Comparison of ENCODE assay signal across 9 mouse cellular contexts in genomic region chr5:29293194-29293593, GRCm38 (mm10).
DNase-seq lines count a peak whose midpoint lies in the region; ATAC-seq and TF ChIP-seq lines count a peak whose summit lies in the region.
"Had no signal": no experiment of that assay in that cellular context is flagged by ENCODE, and none has a peak within 500 bp of the region (broad histone marks: within the 10 kb centered on the region; RNA-seq: fewer than 3 reads in every experiment).

No protein-coding gene starts in this region.

- intact Hi-C loops in gastrocnemius, postnatal 14 days (cut with DNase I; ENCODE audit: low total_unique reads) = loop anchor here (5.0 kb wide), 1 partner anchor 841 kb away; no protein-coding TSS in a partner anchor

- H3K4me2 ChIP-seq in hindbrain, embryonic 11.5 days (replicated peaks; ENCODE audit: low read depth, low read length) = no peak overlapping the region
- H3K4me2 ChIP-seq in hindbrain, embryonic 13.5 days = no peak overlapping the region
- no peak overlapping the region for H3K4me2 ChIP-seq in midbrain, postnatal 0 days (ENCODE audit: low read depth, low read length, poor library complexity, severe bottlenecking)
- H3K4me2 ChIP-seq: embryonic facial prominence, embryonic 12.5 days had no signal

- no peaks in the 10 kb centered on the region for H3K36me3 ChIP-seq in hindbrain, embryonic 11.5 days (ENCODE audit: control insufficient read depth, insufficient read depth, low read length)
- 0 out of 2 replicates have a peak, but pooled peaks cover 2% of the 10 kb centered on the region for H3K36me3 ChIP-seq in hindbrain, embryonic 13.5 days
- H3K36me3 ChIP-seq in midbrain, postnatal 0 days (ENCODE audit: insufficient read depth, low read length) = no peaks in the 10 kb centered on the region
- H3K36me3 ChIP-seq: embryonic facial prominence, embryonic 12.5 days had no signal

- 30% methylated on average over 2 of the region's 2 CpGs for WGBS in hindbrain, embryonic 11.5 days
- 16% methylated on average over 2 of the region's 2 CpGs for WGBS in hindbrain, embryonic 13.5 days
- WGBS in midbrain, postnatal 0 days = 20% methylated on average over 2 of the region's 2 CpGs

- ATAC-seq in hindbrain, embryonic 11.5 days (ENCODE audit: low FRiP score) = no peak; the same call in 1 of the 2 replicates
- no peak for ATAC-seq in hindbrain, embryonic 13.5 days (ENCODE audit: low FRiP score)
- ATAC-seq in midbrain, postnatal 0 days (ENCODE audit: low FRiP score) = no peak

- peak; percentile 74 for DNase-seq in hindbrain, embryonic 11.5 days (ENCODE audit: low spot score)
- DNase-seq in MEL-GATA-1-ER (ENCODE audit: extremely low read depth, low read depth) = peak; percentile 26
- peak; percentile 57 for DNase-seq in cerebellum, adult 9-10 months
- DNase-seq in gastrocnemius, postnatal 14 days = peak; percentile 41
- peak; percentile 17 to 77 for DNase-seq in layer of hippocampus, postnatal 25 days (ENCODE audit: extremely low spot score in 1 of 2, low spot score in 1 of 2)
- DNase-seq in midbrain, postnatal 0 days (ENCODE audit: low spot score) = peak; percentile 78
- DNase-seq in testis, postnatal 14 days (ENCODE audit: low spot score) = peak; percentile 27

- no peaks in the 10 kb centered on the region for H3K27me3 ChIP-seq in hindbrain, embryonic 11.5 days (ENCODE audit: control insufficient read depth, insufficient read depth, low read length)
- H3K27me3 ChIP-seq in hindbrain, embryonic 13.5 days = no peaks in the 10 kb centered on the region
- H3K27me3 ChIP-seq in midbrain, postnatal 0 days (ENCODE audit: insufficient read depth, low read length) = no peaks in the 10 kb centered on the region
- H3K27me3 ChIP-seq: embryonic facial prominence, embryonic 12.5 days had no signal

- no peak overlapping the region for H3K4me3 ChIP-seq in hindbrain, embryonic 11.5 days (ENCODE audit: low read depth, low read length)
- H3K4me3 ChIP-seq in hindbrain, embryonic 13.5 days = no peak overlapping the region
- no peak overlapping the region for H3K4me3 ChIP-seq in midbrain, postnatal 0 days (ENCODE audit: low read depth, low read length)
- H3K4me3 ChIP-seq: embryonic facial prominence, embryonic 12.5 days had no signal

- TF ChIP-seq CTCF in midbrain, postnatal 0 days (IDR thresholded peaks at IDR 0.05) = peak; percentile 95

- H3K27ac ChIP-seq in hindbrain, embryonic 11.5 days (ENCODE audit: low read depth, low read length) = no peak overlapping the region
- no peak overlapping the region for H3K27ac ChIP-seq in hindbrain, embryonic 13.5 days
- H3K27ac ChIP-seq in midbrain, postnatal 0 days (ENCODE audit: low read depth, low read length) = no peak overlapping the region
- H3K27ac ChIP-seq: embryonic facial prominence, embryonic 12.5 days had no signal

- no peaks in the 10 kb centered on the region for H3K9me3 ChIP-seq in hindbrain, embryonic 11.5 days (ENCODE audit: control insufficient read depth, low read length)
- no peaks in the 10 kb centered on the region for H3K9me3 ChIP-seq in hindbrain, embryonic 13.5 days
- no peaks in the 10 kb centered on the region for H3K9me3 ChIP-seq in midbrain, postnatal 0 days (ENCODE audit: low read length)
- H3K9me3 ChIP-seq: embryonic facial prominence, embryonic 12.5 days had no signal

- H3K4me1 ChIP-seq in hindbrain, embryonic 11.5 days (replicated peaks; ENCODE audit: control insufficient read depth, insufficient read depth, low read length) = no peaks in the 10 kb centered on the region
- H3K4me1 ChIP-seq in hindbrain, embryonic 13.5 days (replicated peaks) = no peaks in the 10 kb centered on the region
- no peaks in the 10 kb centered on the region for H3K4me1 ChIP-seq in midbrain, postnatal 0 days (ENCODE audit: insufficient read depth, low read length)
- H3K4me1 ChIP-seq: embryonic facial prominence, embryonic 12.5 days had no signal

- no peak overlapping the region for H3K9ac ChIP-seq in hindbrain, embryonic 11.5 days (ENCODE audit: low read depth, low read length)
- no peak overlapping the region for H3K9ac ChIP-seq in hindbrain, embryonic 13.5 days
- no peak overlapping the region for H3K9ac ChIP-seq in midbrain, postnatal 0 days (replicated peaks; ENCODE audit: low read length, poor library complexity, severe bottlenecking)
- H3K9ac ChIP-seq: embryonic facial prominence, embryonic 12.5 days had no signal

Comparison
In these comparisons a context has a peak if more than half of its experiments do, and no peak if none do; other contexts are left out.
1. DNase-seq: peak in every context shown above with its lines; median percentile 78 in midbrain, postnatal 0 days; 74 in hindbrain, embryonic 11.5 days; 57 in cerebellum, adult 9-10 months; 47 in layer of hippocampus, postnatal 25 days; 41 in gastrocnemius, postnatal 14 days; 27 in testis, postnatal 14 days; 26 in MEL-GATA-1-ER.